8 mouse cellular contexts compared by ENCODE assay signal in the genomic region with DNA sequence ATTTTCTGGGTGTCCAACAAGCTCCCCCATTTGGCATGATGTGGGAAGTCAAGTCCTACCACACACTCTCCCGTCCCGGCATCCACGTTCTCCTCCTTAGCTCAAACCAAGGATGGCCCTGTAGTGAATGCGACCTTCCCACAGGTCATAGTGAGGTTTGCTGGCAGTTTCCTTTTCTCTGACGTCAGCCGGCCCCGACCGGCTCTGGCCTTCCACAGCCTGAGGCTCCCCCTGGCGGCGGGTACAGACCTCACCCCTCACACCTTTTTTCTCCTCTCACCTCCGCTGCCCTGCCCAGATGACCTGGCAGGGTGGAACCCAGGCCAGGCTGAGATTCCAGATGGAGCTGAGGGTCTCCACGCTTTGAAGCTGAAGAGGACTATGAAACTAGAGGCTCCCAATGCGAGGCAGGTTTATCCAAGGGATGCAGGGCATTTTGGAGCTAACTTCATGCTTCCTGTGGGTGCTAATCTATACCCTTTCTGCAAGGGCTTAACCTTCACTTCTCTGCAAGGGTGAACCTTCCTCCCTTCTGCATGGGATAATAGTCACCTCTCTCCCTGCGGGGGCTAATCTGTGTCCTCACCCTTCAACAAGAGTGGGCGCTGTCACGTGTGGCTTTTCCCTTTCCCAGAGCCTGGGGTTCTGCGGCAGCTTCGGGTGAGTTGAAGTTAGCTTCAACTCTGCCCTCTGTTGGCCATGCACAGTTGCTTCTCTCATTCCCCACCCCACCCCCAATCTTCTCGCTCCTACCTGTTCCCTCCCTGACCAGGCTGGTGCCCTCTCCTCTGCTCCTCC. TPM values are rescaled to one million over a fixed set of nuclear protein-coding genes. Genes with fewer than 3 reads are reported as not detected.
DNase-seq lines count a peak whose midpoint lies in the region; ATAC-seq and TF ChIP-seq lines count a peak whose summit lies in the region.

No protein-coding gene starts in this region.

- 0 out of 2 replicates have a peak, but pooled peaks have one; percentile 28 for ATAC-seq in embryonic facial prominence, embryonic 12.5 days (ENCODE audit: insufficient number of reproducible peaks, insufficient read depth, low FRiP score, low TSS enrichment)
- peak; percentile 84 for ATAC-seq in heart, postnatal 0 days (ENCODE audit: insufficient read depth, low read depth)
- ATAC-seq in lung, embryonic 15.5 days (ENCODE audit: borderline replicate concordance, extremely low read depth, low FRiP score, low TSS enrichment) = peak; percentile 59; the same call in 1 of the 2 replicates

- peak; percentile 86 for TF ChIP-seq CTCF in ES-Bruce4 (IDR thresholded peaks at IDR 0.05; ENCODE audit: low read depth, low read length)
- TF ChIP-seq CTCF in heart, postnatal 0 days (IDR thresholded peaks at IDR 0.05; ENCODE audit: low read depth) = peak; percentile 72
- peak; percentile 87 for TF ChIP-seq CTCF in layer of hippocampus, adult 2 months (conservative IDR thresholded peaks at IDR 0.05)

- H3K27me3 ChIP-seq in ES-Bruce4 (ENCODE audit: control insufficient read depth, insufficient read depth, low read length, poor library complexity, severe bottlenecking) = no peaks in the 10 kb centered on the region
- H3K27me3 ChIP-seq in embryonic facial prominence, embryonic 12.5 days = no peaks in the 10 kb centered on the region
- peaks cover 4% of the 10 kb centered on the region; the same call in 1 of the 2 replicates for H3K27me3 ChIP-seq in heart, postnatal 0 days (ENCODE audit: control insufficient read depth, insufficient read depth, low read length)
- no peaks in the 10 kb centered on the region for H3K27me3 ChIP-seq in lung, embryonic 15.5 days

- 6% methylated on average over 19 of the region's 19 CpGs for WGBS in embryonic facial prominence, embryonic 12.5 days
- 5% methylated on average over 19 of the region's 19 CpGs for WGBS in heart, postnatal 0 days
- 7% methylated on average over 19 of the region's 19 CpGs for WGBS in lung, embryonic 15.5 days

- H3K9me3 ChIP-seq in ES-Bruce4 (replicated peaks; ENCODE audit: control insufficient read depth, insufficient read depth, low read length, poor library complexity, severe bottlenecking) = no peaks in the 10 kb centered on the region
- no peaks in the 10 kb centered on the region for H3K9me3 ChIP-seq in embryonic facial prominence, embryonic 12.5 days
- H3K9me3 ChIP-seq in heart, postnatal 0 days (replicated peaks; ENCODE audit: control insufficient read depth, low read length) = no peaks in the 10 kb centered on the region
- no peaks in the 10 kb centered on the region for H3K9me3 ChIP-seq in lung, embryonic 15.5 days

- 0 out of 2 replicates have a peak, but pooled peaks have one; percentile 24 for TF ChIP-seq EP300 in ES-Bruce4 (IDR thresholded peaks at IDR 0.05; ENCODE audit: insufficient read depth, low read depth, low read length)
- TF ChIP-seq EP300 in heart, postnatal 0 days (IDR thresholded peaks at IDR 0.05; ENCODE audit: low read depth) = no peak

- H3K9ac ChIP-seq in ES-Bruce4 (ENCODE audit: low read depth, poor library complexity, severe bottlenecking) = no peak overlapping the region
- no peak overlapping the region for H3K9ac ChIP-seq in embryonic facial prominence, embryonic 12.5 days
- no peak overlapping the region for H3K9ac ChIP-seq in heart, postnatal 0 days (replicated peaks; ENCODE audit: low read depth, low read length)
- no peak overlapping the region for H3K9ac ChIP-seq in lung, embryonic 15.5 days

- TF ChIP-seq POLR2A in ES-Bruce4 (IDR thresholded peaks at IDR 0.05; ENCODE audit: insufficient read depth, low read length) = no peak

- no peak overlapping the region for H3K27ac ChIP-seq in ES-Bruce4 (ENCODE audit: insufficient read depth, low read length)
- no peak overlapping the region for H3K27ac ChIP-seq in embryonic facial prominence, embryonic 12.5 days
- no peak overlapping the region for H3K27ac ChIP-seq in heart, postnatal 0 days (ENCODE audit: low read depth)
- no peak overlapping the region for H3K27ac ChIP-seq in layer of hippocampus, adult 2 months
- H3K27ac ChIP-seq in lung, embryonic 15.5 days = no peak overlapping the region

- H3K4me2 ChIP-seq in embryonic facial prominence, embryonic 12.5 days (replicated peaks) = 0 out of 2 replicates have a peak overlapping the region, but pooled peaks have one; percentile 1
- H3K4me2 ChIP-seq in heart, postnatal 0 days (ENCODE audit: low read depth, low read length) = no peak overlapping the region
- no peak overlapping the region for H3K4me2 ChIP-seq in lung, embryonic 15.5 days

- DNase-seq in adrenal gland, postnatal 14 days = peak; percentile 93
- peak; percentile 64 for DNase-seq in heart, postnatal 0 days (ENCODE audit: low spot score)
- DNase-seq in layer of hippocampus, adult 2 months (ENCODE audit: low spot score in 2 of 2) = peak; percentile 42 to 72
- DNase-seq in retina, postnatal 7 days (ENCODE audit: low read depth, low spot score) = peak; percentile 63
- DNase-seq in thymus, postnatal 4 days = peak; percentile 97

- H3K36me3 ChIP-seq in ES-Bruce4 (ENCODE audit: control insufficient read depth, insufficient read depth, low read length, poor library complexity, severe bottlenecking) = no peaks in the 10 kb centered on the region
- H3K36me3 ChIP-seq in embryonic facial prominence, embryonic 12.5 days = no peaks in the 10 kb centered on the region
- no peaks in the 10 kb centered on the region for H3K36me3 ChIP-seq in heart, postnatal 0 days (replicated peaks; ENCODE audit: control insufficient read depth, insufficient read depth, low read length)
- H3K36me3 ChIP-seq in lung, embryonic 15.5 days = no peaks in the 10 kb centered on the region

- H3K4me3 ChIP-seq in ES-Bruce4 (ENCODE audit: low read depth, low read length) = no peak overlapping the region
- H3K4me3 ChIP-seq in embryonic facial prominence, embryonic 12.5 days = no peak overlapping the region
- no peak overlapping the region for H3K4me3 ChIP-seq in heart, postnatal 0 days (ENCODE audit: low read depth, low read length)
- no peak overlapping the region for H3K4me3 ChIP-seq in layer of hippocampus, adult 2 months
- no peak overlapping the region for H3K4me3 ChIP-seq in lung, embryonic 15.5 days

- H3K4me1 ChIP-seq in ES-Bruce4 (ENCODE audit: control insufficient read depth, insufficient read depth, low read length) = no peaks in the 10 kb centered on the region
- H3K4me1 ChIP-seq in embryonic facial prominence, embryonic 12.5 days = no peaks in the 10 kb centered on the region
- H3K4me1 ChIP-seq in heart, postnatal 0 days (ENCODE audit: control insufficient read depth, insufficient read depth) = no peaks in the 10 kb centered on the region
- peaks cover 4% of the 10 kb centered on the region; the same call in 1 of the 2 replicates for H3K4me1 ChIP-seq in lung, embryonic 15.5 days

RNA-seq across cellular contexts. Expression of gene Ifnl3, which starts 5.5 kb away (rescaled TPM):
- not detected in 2 replicates for polyA plus RNA-seq in ES-Bruce4 (2011; ENCODE audit: insufficient read depth, insufficient read length, low read depth, missing spikeins)
- total RNA-seq in adrenal gland, postnatal 14 days (2021) = not detected in 2 replicates
- polyA plus RNA-seq in embryonic facial prominence, embryonic 12.5 days (2016; fragmentation: Nextera tagmentation; extraction: Ambion mirVana) = not detected in 2 replicates
- not detected in 2 replicates for total RNA-seq in heart, postnatal 0 days (2014; rRNA removed; ENCODE audit: low replicate concordance)
- not detected in 2 replicates for polyA plus RNA-seq in heart, postnatal 0 days (2015; fragmentation: Nextera tagmentation; extraction: Ambion mirVana)
- not detected for total RNA-seq in layer of hippocampus, adult 2 months (2021)
- not detected in 2 replicates for polyA plus RNA-seq in lung, embryonic 15.5 days (2015; fragmentation: Nextera tagmentation; extraction: Ambion mirVana)

RNA-seq across cellular contexts. Expression of gene Sycn, which starts 12.6 kb away (rescaled TPM):
- polyA plus RNA-seq in ES-Bruce4 (2011; ENCODE audit: insufficient read depth, insufficient read length, low read depth, missing spikeins) = not detected in 2 replicates
- total RNA-seq in adrenal gland, postnatal 14 days (2021) = not detected in 2 replicates
- polyA plus RNA-seq in embryonic facial prominence, embryonic 12.5 days (2016; fragmentation: Nextera tagmentation; extraction: Ambion mirVana) = not detected in 2 replicates
- total RNA-seq in heart, postnatal 0 days (2014; rRNA removed; ENCODE audit: low replicate concordance) = not detected in 2 replicates
- polyA plus RNA-seq in heart, postnatal 0 days (2015; fragmentation: Nextera tagmentation; extraction: Ambion mirVana) = not detected in 2 replicates
- total RNA-seq in layer of hippocampus, adult 2 months (2021) = not detected
- polyA plus RNA-seq in lung, embryonic 15.5 days (2015; fragmentation: Nextera tagmentation; extraction: Ambion mirVana) = 0.53 TPM in 1 of 2 replicates, not detected in the other

RNA-seq across cellular contexts. Expression of gene Ifnl2, which starts 17.9 kb away (rescaled TPM):
- polyA plus RNA-seq in ES-Bruce4 (2011; ENCODE audit: insufficient read depth, insufficient read length, low read depth, missing spikeins) = not detected in 2 replicates
- total RNA-seq in adrenal gland, postnatal 14 days (2021) = not detected in 2 replicates
- polyA plus RNA-seq in embryonic facial prominence, embryonic 12.5 days (2016; fragmentation: Nextera tagmentation; extraction: Ambion mirVana) = not detected in 2 replicates
- not detected in 2 replicates for total RNA-seq in heart, postnatal 0 days (2014; rRNA removed; ENCODE audit: low replicate concordance)
- not detected in 2 replicates for polyA plus RNA-seq in heart, postnatal 0 days (2015; fragmentation: Nextera tagmentation; extraction: Ambion mirVana)
- total RNA-seq in layer of hippocampus, adult 2 months (2021) = not detected
- polyA plus RNA-seq in lung, embryonic 15.5 days (2015; fragmentation: Nextera tagmentation; extraction: Ambion mirVana) = not detected in 2 replicates

RNA-seq across cellular contexts. Expression of gene Nccrp1, which starts 18.9 kb away (rescaled TPM):
- 4.5 and 6.4 TPM in 2 replicates for polyA plus RNA-seq in ES-Bruce4 (2011; ENCODE audit: insufficient read depth, insufficient read length, low read depth, missing spikeins)
- total RNA-seq in adrenal gland, postnatal 14 days (2021) = 0.41 TPM in 1 of 2 replicates, not detected in the other
- not detected in 2 replicates for polyA plus RNA-seq in embryonic facial prominence, embryonic 12.5 days (2016; fragmentation: Nextera tagmentation; extraction: Ambion mirVana)
- total RNA-seq in heart, postnatal 0 days (2014; rRNA removed; ENCODE audit: low replicate concordance) = not detected in 2 replicates
- not detected in 2 replicates for polyA plus RNA-seq in heart, postnatal 0 days (2015; fragmentation: Nextera tagmentation; extraction: Ambion mirVana)
- under 1 TPM; 0.23 to 0.47 TPM for total RNA-seq in layer of hippocampus, adult 2 months (2021)
- polyA plus RNA-seq in lung, embryonic 15.5 days (2015; fragmentation: Nextera tagmentation; extraction: Ambion mirVana) = not detected in 2 replicates

Comparison
In these comparisons a context has a peak if more than half of its experiments do, and no peak if none do; other contexts are left out.
1. ATAC-seq: peak in every context shown above with its lines; median percentile 84 in heart, postnatal 0 days; 59 in lung, embryonic 15.5 days; 28 in embryonic facial prominence, embryonic 12.5 days.